Comparison of ENCODE assay signal across 9 mouse cellular contexts in genomic region chr10:22714520-22714919, GRCm38 (mm10). TPM values are rescaled to one million over a fixed set of nuclear protein-coding genes. Genes with fewer than 3 reads are reported as not detected.
DNase-seq lines count a peak whose midpoint lies in the region; ATAC-seq lines count a peak whose summit lies in the region.
"Had no signal": no experiment of that assay in that cellular context is flagged by ENCODE, and none has a peak within 500 bp of the region (broad histone marks: within the 10 kb centered on the region; RNA-seq: fewer than 3 reads in every experiment).

No protein-coding gene starts in this region.

- H3K4me2 ChIP-seq in heart, embryonic 15.5 days = no peak overlapping the region
- H3K4me2 ChIP-seq in midbrain, embryonic 11.5 days = no peak overlapping the region
- H3K4me2 ChIP-seq: limb, embryonic 13.5 days had no signal

- H3K9ac ChIP-seq in heart, embryonic 15.5 days = no peak overlapping the region
- H3K9ac ChIP-seq in midbrain, embryonic 11.5 days (ENCODE audit: low read length) = no peak overlapping the region
- H3K9ac ChIP-seq: limb, embryonic 13.5 days had no signal

- 0 out of 2 replicates have a peak, but pooled peaks have one; percentile 50 for ATAC-seq in heart, embryonic 15.5 days (replicated peaks; ENCODE audit: insufficient number of reproducible peaks, insufficient read depth, low FRiP score, low read depth)
- peak; percentile 53; the same call in 1 of the 2 replicates for ATAC-seq in midbrain, embryonic 11.5 days (ENCODE audit: low FRiP score)

- H3K9me3 ChIP-seq in heart, embryonic 15.5 days (replicated peaks) = no peaks in the 10 kb centered on the region
- no peaks in the 10 kb centered on the region for H3K9me3 ChIP-seq in midbrain, embryonic 11.5 days (ENCODE audit: control insufficient read depth, low read length)
- H3K9me3 ChIP-seq: limb, embryonic 13.5 days had no signal

- H3K4me1 ChIP-seq in heart, embryonic 15.5 days (replicated peaks) = peaks cover 11% of the 10 kb centered on the region
- H3K4me1 ChIP-seq in midbrain, embryonic 11.5 days (ENCODE audit: control insufficient read depth, insufficient read depth, low read length) = no peaks in the 10 kb centered on the region
- H3K4me1 ChIP-seq: limb, embryonic 13.5 days had no signal

- WGBS in heart, embryonic 15.5 days = 57% methylated on average over 4 of the region's 4 CpGs
- WGBS in midbrain, embryonic 11.5 days = 79% methylated on average over 4 of the region's 4 CpGs

- H3K27me3 ChIP-seq in heart, embryonic 15.5 days = no peaks in the 10 kb centered on the region
- no peaks in the 10 kb centered on the region for H3K27me3 ChIP-seq in midbrain, embryonic 11.5 days (ENCODE audit: control insufficient read depth, insufficient read depth, low read length)
- H3K27me3 ChIP-seq: limb, embryonic 13.5 days had no signal

- no peak overlapping the region for H3K27ac ChIP-seq in heart, embryonic 15.5 days
- H3K27ac ChIP-seq in midbrain, embryonic 11.5 days (ENCODE audit: low read depth, low read length) = no peak overlapping the region
- H3K27ac ChIP-seq: limb, embryonic 13.5 days had no signal

- peaks cover 15% of the 10 kb centered on the region; the same call in 1 of the 2 replicates for H3K36me3 ChIP-seq in heart, embryonic 15.5 days
- 0 out of 2 replicates have a peak, but pooled peaks cover under 1% of the 10 kb centered on the region for H3K36me3 ChIP-seq in midbrain, embryonic 11.5 days (ENCODE audit: control insufficient read depth, insufficient read depth, low read length)

- peak; percentile 60 for DNase-seq in kidney, adult 9 months
- no peak for DNase-seq in kidney, adult 11 months
- DNase-seq in adipocyte (ENCODE audit: low spot score) = peak; percentile 50
- peak; percentile 64 for DNase-seq in embryo, embryonic 10.5 days (ENCODE audit: low spot score)
- DNase-seq in layer of hippocampus, adult 9-10 months (ENCODE audit: low spot score) = peak; percentile 44
- DNase-seq in midbrain, embryonic 11.5 days (ENCODE audit: low spot score, missing footprints) = no peak
- DNase-seq in spleen, postnatal 4 days (ENCODE audit: low spot score in 2 of 2) = peak; percentile 27 to 67

- H3K4me3 ChIP-seq in heart, embryonic 15.5 days = no peak overlapping the region
- H3K4me3 ChIP-seq in midbrain, embryonic 11.5 days (ENCODE audit: low read depth, low read length) = no peak overlapping the region
- H3K4me3 ChIP-seq: limb, embryonic 13.5 days had no signal

RNA-seq across cellular contexts. Expression of gene Tbpl1, which starts 17.2 kb away (rescaled TPM):
- 41.1 and 48.8 TPM in 2 replicates for polyA plus RNA-seq in heart, embryonic 15.5 days (2015; fragmentation: Nextera tagmentation; extraction: Ambion mirVana)
- polyA plus RNA-seq in midbrain, embryonic 11.5 days (2014; fragmentation: Nextera tagmentation; extraction: Ambion mirVana) = 131 and 138 TPM in 2 replicates

Comparison
In these comparisons a context has a peak if more than half of its experiments do, and no peak if none do; other contexts are left out.
1. DNase-seq: peak in kidney, adult 9 months (single experiment), adipocyte (single experiment), embryo, embryonic 10.5 days (single experiment), layer of hippocampus, adult 9-10 months (single experiment) and spleen, postnatal 4 days (2 of 2); none in kidney, adult 11 months (single experiment) and midbrain, embryonic 11.5 days (single experiment).